Mouse (Mus musculus): ENCODE measurements around the gene Vmn2r83. TPM values are rescaled to one million over a fixed set of nuclear protein-coding genes. Genes with fewer than 3 reads are reported as not detected.

The Vmn2r83 gene
- total and polyA plus RNA-seq, 3 experiments, result 0.05 TPM; not detected in 2

DNA sequence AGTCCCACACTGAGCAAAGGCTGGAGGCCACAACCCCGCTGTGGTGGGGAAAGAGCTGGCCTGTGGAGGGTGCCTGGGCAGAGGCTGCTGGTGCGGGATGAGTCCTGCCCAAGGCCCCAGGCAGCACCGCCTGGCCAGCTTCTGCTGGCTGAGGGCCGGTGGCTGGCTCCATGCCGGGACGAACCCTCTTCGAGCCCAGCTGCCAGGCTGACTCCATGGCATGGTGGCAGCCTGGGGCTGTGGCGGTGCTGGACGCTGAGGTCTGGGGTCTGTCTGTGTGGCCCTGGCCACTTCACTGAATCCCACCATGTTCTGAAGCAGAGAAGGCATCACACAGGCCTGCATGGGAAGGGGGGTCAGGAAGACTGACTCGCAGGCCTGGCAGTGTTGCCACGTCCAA lies 72.2 kb downstream of the Vmn2r83 start:
- H3K27me3 ChIP-seq (ENCODE audit: insufficient read depth, low read length), result no peaks in the 10 kb centered on the region; the same call in none of the 2 replicates

DNA sequence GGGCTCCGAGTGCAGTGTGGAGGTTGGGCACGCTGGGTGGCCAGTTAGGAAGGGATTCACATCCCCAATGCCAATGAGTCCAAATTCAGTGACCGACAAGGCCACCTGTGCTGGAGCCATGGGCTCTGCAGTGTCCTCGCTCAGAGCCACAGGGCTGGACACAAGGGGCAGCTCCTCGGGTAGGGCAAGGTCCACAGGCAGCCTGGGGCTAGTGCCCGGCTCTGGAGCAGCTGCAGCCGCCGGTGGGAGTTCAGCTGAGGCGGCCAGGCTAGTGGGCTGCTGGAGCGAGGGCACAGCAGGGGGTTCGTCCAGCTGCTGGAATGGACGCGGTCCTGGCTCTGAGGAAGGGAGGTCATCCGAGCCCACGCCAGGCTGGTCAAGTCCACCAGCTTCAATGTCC lies 73.0 kb downstream of the Vmn2r83 start:
- ATAC-seq (ENCODE audit: extremely low read depth, insufficient number of reproducible peaks, low FRiP score, poor library complexity, severe bottlenecking) (no peak), DNase-seq (ENCODE audit: low spot score) (no peak)
- H3K36me3 ChIP-seq (replicated peaks), result no peaks in the 10 kb centered on the region
- H3K9me3 ChIP-seq (replicated peaks), result no peaks in the 10 kb centered on the region
- H3K4me3 ChIP-seq (ENCODE audit: low read depth, low read length), result no peak overlapping the region
- H3K4me1 ChIP-seq (ENCODE audit: insufficient read depth, low read depth, low read length), result no peaks in the 10 kb centered on the region; the same call in 1 of the 2 replicates
- H3K27me3 ChIP-seq (ENCODE audit: insufficient read depth, low read length), result no peaks in the 10 kb centered on the region; the same call in none of the 2 replicates
- no peak for TF ChIP-seq POLR2AphosphoS5 (IDR thresholded peaks at IDR 0.05; ENCODE audit: insufficient replicate concordance, low read depth, low read length)

More for the DNA sequence above, 72.2 kb downstream of the Vmn2r83 start:
- Histone ChIP-seq H3K9me3 (replicated peaks) (no peaks in the 10 kb centered on the region), H3K4me3 (ENCODE audit: low read depth, low read length) (no peak overlapping the region), H3K4me1 (ENCODE audit: insufficient read depth, low read depth, low read length) (no peaks in the 10 kb centered on the region; the same call in 1 of the 2 replicates), H3K36me3 (replicated peaks) (no peaks in the 10 kb centered on the region)
- DNase-seq (ENCODE audit: low spot score), result no peak
- TF ChIP-seq GATA1 (IDR thresholded peaks at IDR 0.05; ENCODE audit: borderline replicate concordance, low read length), result no peak
- TF ChIP-seq CTCF (IDR thresholded peaks at IDR 0.05; ENCODE audit: low read depth, low read length), result no peak
- no peak for TF ChIP-seq GATA2 (IDR thresholded peaks at IDR 0.05; ENCODE audit: borderline replicate concordance, low read depth, low read length)
- no peak for TF ChIP-seq POLR2AphosphoS5 (IDR thresholded peaks at IDR 0.05; ENCODE audit: insufficient replicate concordance, low read depth, low read length)
- TF ChIP-seq TAL1 (conservative IDR thresholded peaks at IDR 0.05; ENCODE audit: low read depth, low read length), result no peak
- ATAC-seq (ENCODE audit: extremely low read depth, insufficient number of reproducible peaks, low FRiP score, poor library complexity, severe bottlenecking), result no peak

DNA sequence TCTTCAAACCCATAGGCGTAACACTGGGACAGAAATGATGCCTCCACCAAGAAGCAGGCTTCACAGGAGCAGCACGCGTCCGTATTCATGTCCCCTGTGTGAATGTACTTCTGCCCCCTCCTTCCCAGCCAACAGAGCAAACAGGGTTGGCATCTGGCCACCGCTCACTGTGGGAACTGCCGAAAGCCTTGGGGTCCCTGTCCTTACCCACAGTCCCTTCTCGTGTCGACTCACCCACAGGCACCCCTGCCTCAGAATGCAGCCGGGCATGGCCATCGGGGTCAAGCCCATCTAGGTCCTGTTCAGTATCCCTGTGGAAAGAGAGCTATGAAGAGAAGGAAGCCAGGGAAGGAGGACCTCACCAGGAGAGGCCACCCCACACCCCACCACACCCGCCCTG lies 73.6 kb downstream of the Vmn2r83 start:
- ATAC-seq (ENCODE audit: extremely low read depth, insufficient number of reproducible peaks, low FRiP score, poor library complexity, severe bottlenecking), result no peak
- no peak overlapping the region for H3K4me3 ChIP-seq (ENCODE audit: low read depth, low read length)
- no peaks in the 10 kb centered on the region; the same call in 1 of the 2 replicates for H3K4me1 ChIP-seq (ENCODE audit: insufficient read depth, low read depth, low read length)
- no peaks in the 10 kb centered on the region; the same call in none of the 2 replicates for H3K27me3 ChIP-seq (ENCODE audit: insufficient read depth, low read length)
- no peaks in the 10 kb centered on the region for H3K36me3 ChIP-seq (replicated peaks)
- TF ChIP-seq POLR2AphosphoS5 (IDR thresholded peaks at IDR 0.05; ENCODE audit: insufficient replicate concordance, low read depth, low read length) (no peak), TAL1 (conservative IDR thresholded peaks at IDR 0.05; ENCODE audit: low read depth, low read length) (no peak), GATA2 (IDR thresholded peaks at IDR 0.05; ENCODE audit: borderline replicate concordance, low read depth, low read length) (no peak), GATA1 (IDR thresholded peaks at IDR 0.05; ENCODE audit: borderline replicate concordance, low read length) (no peak), CTCF (IDR thresholded peaks at IDR 0.05; ENCODE audit: low read depth, low read length) (no peak)
- no peaks in the 10 kb centered on the region for H3K9me3 ChIP-seq (replicated peaks)
- DNase-seq (ENCODE audit: low spot score), result no peak

Other genes with a start within 250 kb of the Vmn2r83 start
- not detected in 2 replicates for gene Vmn2r81, start 221.0 kb upstream of the Vmn2r83 start, total RNA-seq (2014; fragmentation: Nextera tagmentation)
- gene Vmn2r81, start 221.0 kb upstream of the Vmn2r83 start, total RNA-seq (2017), result not detected in 2 replicates
- gene Vmn2r81, start 221.0 kb upstream of the Vmn2r83 start, polyA plus RNA-seq (2012), result not detected in 2 replicates
- not detected in 2 replicates for gene Vmn2r82, start 112.2 kb upstream of the Vmn2r83 start, total RNA-seq (2014; fragmentation: Nextera tagmentation)
- gene Vmn2r82, start 112.2 kb upstream of the Vmn2r83 start, total RNA-seq (2017), result 0.16 and 0.17 TPM in 2 replicates
- not detected in 2 replicates for gene Vmn2r82, start 112.2 kb upstream of the Vmn2r83 start, polyA plus RNA-seq (2012)
- not detected in 2 replicates for gene Plpp2, start 65.1 kb downstream of the Vmn2r83 start, total RNA-seq (2014; fragmentation: Nextera tagmentation)
- gene Plpp2, start 65.1 kb downstream of the Vmn2r83 start, total RNA-seq (2017), result 0.06 TPM in 1 of 2 replicates, not detected in the other
- 0.21 and 0.23 TPM in 2 replicates for gene Plpp2, start 65.1 kb downstream of the Vmn2r83 start, polyA plus RNA-seq (2012)
- not detected in 2 replicates for gene Mier2, start 86.5 kb downstream of the Vmn2r83 start, total RNA-seq (2014; fragmentation: Nextera tagmentation)
- gene Mier2, start 86.5 kb downstream of the Vmn2r83 start, total RNA-seq (2017), result not detected in 2 replicates
- 0.05 TPM in 1 of 2 replicates, not detected in the other for gene Mier2, start 86.5 kb downstream of the Vmn2r83 start, polyA plus RNA-seq (2012)
- gene Theg, start 118.6 kb downstream of the Vmn2r83 start, total RNA-seq (2014; fragmentation: Nextera tagmentation), result not detected in 2 replicates
- gene Theg, start 118.6 kb downstream of the Vmn2r83 start, total RNA-seq (2017), result 0.17 TPM in 1 of 2 replicates, not detected in the other
- gene Theg, start 118.6 kb downstream of the Vmn2r83 start, polyA plus RNA-seq (2012), result not detected in 2 replicates
- not detected in 2 replicates for gene C2cd4c, start 145.3 kb downstream of the Vmn2r83 start, total RNA-seq (2014; fragmentation: Nextera tagmentation)
- gene C2cd4c, start 145.3 kb downstream of the Vmn2r83 start, total RNA-seq (2017), result 0.06 TPM in 1 of 2 replicates, not detected in the other
- gene C2cd4c, start 145.3 kb downstream of the Vmn2r83 start, polyA plus RNA-seq (2012), result not detected in 2 replicates
- not detected in 2 replicates for gene Shc2, start 169.2 kb downstream of the Vmn2r83 start, total RNA-seq (2014; fragmentation: Nextera tagmentation)
- gene Shc2, start 169.2 kb downstream of the Vmn2r83 start, total RNA-seq (2017), result 0.05 TPM in 1 of 2 replicates, not detected in the other
- gene Shc2, start 169.2 kb downstream of the Vmn2r83 start, polyA plus RNA-seq (2012), result not detected in 2 replicates
- gene Odf3l2, start 177.0 kb downstream of the Vmn2r83 start, total RNA-seq (2014; fragmentation: Nextera tagmentation), result not detected in 2 replicates
- gene Odf3l2, start 177.0 kb downstream of the Vmn2r83 start, total RNA-seq (2017), result 0.11 TPM in 1 of 2 replicates, not detected in the other
- not detected in 2 replicates for gene Odf3l2, start 177.0 kb downstream of the Vmn2r83 start, polyA plus RNA-seq (2012)
- not detected in 2 replicates for gene Madcam1, start 195.8 kb downstream of the Vmn2r83 start, total RNA-seq (2014; fragmentation: Nextera tagmentation)
- not detected in 2 replicates for gene Madcam1, start 195.8 kb downstream of the Vmn2r83 start, total RNA-seq (2017)
- gene Madcam1, start 195.8 kb downstream of the Vmn2r83 start, polyA plus RNA-seq (2012), result not detected in 2 replicates
- gene Tpgs1, start 200.6 kb downstream of the Vmn2r83 start, total RNA-seq (2014; fragmentation: Nextera tagmentation), result 13.9 and 20.2 TPM in 2 replicates
- 11.6 and 15.5 TPM in 2 replicates for gene Tpgs1, start 200.6 kb downstream of the Vmn2r83 start, total RNA-seq (2017)
- 78.0 and 91.9 TPM in 2 replicates for gene Tpgs1, start 200.6 kb downstream of the Vmn2r83 start, polyA plus RNA-seq (2012)
- gene Cdc34, start 213.5 kb downstream of the Vmn2r83 start, total RNA-seq (2014; fragmentation: Nextera tagmentation), result 81.7 and 86.7 TPM in 2 replicates
- 132 and 136 TPM in 2 replicates for gene Cdc34, start 213.5 kb downstream of the Vmn2r83 start, total RNA-seq (2017)
- 492 and 603 TPM in 2 replicates for gene Cdc34, start 213.5 kb downstream of the Vmn2r83 start, polyA plus RNA-seq (2012)
- gene Gzmm, start 220.3 kb downstream of the Vmn2r83 start, total RNA-seq (2014; fragmentation: Nextera tagmentation), result not detected in 2 replicates
- 0.33 and 0.46 TPM in 2 replicates for gene Gzmm, start 220.3 kb downstream of the Vmn2r83 start, total RNA-seq (2017)
- gene Gzmm, start 220.3 kb downstream of the Vmn2r83 start, polyA plus RNA-seq (2012), result 0.19 and 0.28 TPM in 2 replicates
- gene Bsg, start 235.8 kb downstream of the Vmn2r83 start, total RNA-seq (2014; fragmentation: Nextera tagmentation), result 742 and 832 TPM in 2 replicates
- 308 and 330 TPM in 2 replicates for gene Bsg, start 235.8 kb downstream of the Vmn2r83 start, total RNA-seq (2017)
- gene Bsg, start 235.8 kb downstream of the Vmn2r83 start, polyA plus RNA-seq (2012), result 872 and 1,137 TPM in 2 replicates
- gene Hcn2, start 247.9 kb downstream of the Vmn2r83 start, total RNA-seq (2014; fragmentation: Nextera tagmentation), result 0.29 TPM in 1 of 2 replicates, not detected in the other
- 0.11 and 0.17 TPM in 2 replicates for gene Hcn2, start 247.9 kb downstream of the Vmn2r83 start, total RNA-seq (2017)
- 0.27 and 0.47 TPM in 2 replicates for gene Hcn2, start 247.9 kb downstream of the Vmn2r83 start, polyA plus RNA-seq (2012)

Measured in G1E (cell line).